Mouse (Mus musculus): ENCODE data around the gene Tram2.

Tram2 gene

GRCm38 (mm10) chr1:21079217-21079773 is at the start of gene Tram2:
Gene Tram2, minus strand, starts transcription at chr1:21079229.
- DNase-seq (ENCODE audit: low spot score in 2 of 2): peak; percentile 92

- DNase-seq (ENCODE audit: low spot score in 2 of 2): no peak
Observed at GRCm38 (mm10) chr1:21124713-21125336, 45.8 kb upstream of the Tram2 start.

- no peak for DNase-seq (ENCODE audit: low spot score in 2 of 2)
Observed at GRCm38 (mm10) chr1:21103784-21104183, 24.8 kb upstream of the Tram2 start.

- DNase-seq (ENCODE audit: low spot score in 2 of 2): peak; percentile 29 to 50
Observed at GRCm38 (mm10) chr1:21101221-21102006, 22.4 kb upstream of the Tram2 start.

GRCm38 (mm10) chr1:21100726-21101125 is 21.7 kb upstream of the Tram2 start:
- no peak for DNase-seq (ENCODE audit: low spot score in 2 of 2)

GRCm38 (mm10) chr1:21097001-21097989 is 18.3 kb upstream of the Tram2 start:
- DNase-seq (ENCODE audit: low spot score in 2 of 2): no peak

GRCm38 (mm10) chr1:21094644-21095215 is 15.7 kb upstream of the Tram2 start:
- no peak for DNase-seq (ENCODE audit: low spot score in 2 of 2)

- DNase-seq (ENCODE audit: low spot score in 2 of 2): no peak
Observed at GRCm38 (mm10) chr1:21089661-21090117, 10.7 kb upstream of the Tram2 start.

GRCm38 (mm10) chr1:21086291-21086690 is 7.3 kb upstream of the Tram2 start:
- DNase-seq (ENCODE audit: low spot score in 2 of 2): no peak

GRCm38 (mm10) chr1:21084661-21085060 is 5.6 kb upstream of the Tram2 start:
- DNase-seq (ENCODE audit: low spot score in 2 of 2): no peak

- DNase-seq (ENCODE audit: low spot score in 2 of 2): no peak
Observed at GRCm38 (mm10) chr1:21080362-21080761, 1.3 kb upstream of the Tram2 start.

- DNase-seq (ENCODE audit: low spot score in 2 of 2): peak; percentile 8
Observed at GRCm38 (mm10) chr1:21078481-21079214, 381 bp downstream of the Tram2 start.

- no peak for DNase-seq (ENCODE audit: low spot score in 2 of 2)
Observed at GRCm38 (mm10) chr1:21077619-21078018, 1.4 kb downstream of the Tram2 start.

GRCm38 (mm10) chr1:21077191-21077590 is 1.8 kb downstream of the Tram2 start:
- no peak for DNase-seq (ENCODE audit: low spot score in 2 of 2)

GRCm38 (mm10) chr1:21075986-21076495 is 3.0 kb downstream of the Tram2 start:
- DNase-seq (ENCODE audit: low spot score in 2 of 2): no peak

GRCm38 (mm10) chr1:21074231-21074630 is 4.8 kb downstream of the Tram2 start:
- no peak for DNase-seq (ENCODE audit: low spot score in 2 of 2)

GRCm38 (mm10) chr1:21072875-21073444 is 6.1 kb downstream of the Tram2 start:
- DNase-seq (ENCODE audit: low spot score in 2 of 2): no peak

GRCm38 (mm10) chr1:21070658-21071057 is 8.4 kb downstream of the Tram2 start:
- DNase-seq (ENCODE audit: low spot score in 2 of 2): no peak

- no peak for DNase-seq (ENCODE audit: low spot score in 2 of 2)
Observed at GRCm38 (mm10) chr1:21069830-21070522, 9.1 kb downstream of the Tram2 start.
